Mouse (Mus musculus) liver, embryonic 14.5 days (tissue): ENCODE measurements around the gene Naga.

Experiments
- CTCF ChIP-seq: IDR thresholded peaks from 2 replicates; pipeline ENCODE4 v1.5.1; 2016; ENCODE audit warnings: antibody characterized with exemption, low read depth, control low read depth
- EP300 ChIP-seq: IDR thresholded peaks from 2 replicates; pipeline ENCODE4 v1.6.1; 2016; ENCODE audit warnings: antibody characterized with exemption, low read depth

GRCm38 (mm10) chr15:82339634-82340254 is 1.0 kb upstream of the Naga start:
- no peak for TF ChIP-seq CTCF
- TF ChIP-seq EP300, result no peak
